Mouse (Mus musculus) hindbrain, embryonic 12.5 days (tissue): ENCODE measurements at regions not wholly inside any gene's neighbourhood (a gene's known extent, or its start where the extent isn't known, plus 50 kb on each side); places are given as distances from the start of the nearest gene placed in this dataset.
"Not testable (repeated sequence)": the region's sequence is repeated elsewhere in the genome, so short reads cannot be mapped to it uniquely, and the experiment has no call there.

Source experiments
- ATAC-seq: fragments of 200-750 bp; cut with Nextera tagmentation; 2 replicates; pipeline ENCODE4 v1.8.0; 2017; ENCODE audit warnings: moderate TSS enrichment; ENCODE audit not compliant: low FRiP score
- H3K27ac ChIP-seq: fragments of 300-500 bp; sonication (generic); 2 replicates; pipeline ENCODE4 v1.5.1; 2016; ENCODE audit warnings: mild to moderate bottlenecking
- H3K27me3 ChIP-seq: fragments of 300-500 bp; sonication (generic); 2 replicates; pipeline ENCODE4 v1.6.1; 2016; ENCODE audit warnings: mild to moderate bottlenecking
- H3K36me3 ChIP-seq: fragments of 300-500 bp; sonication (generic); 2 replicates; pipeline ENCODE4 v1.6.1; 2016; ENCODE audit warnings: mild to moderate bottlenecking
- H3K4me1 ChIP-seq: fragments of 300-500 bp; sonication (generic); 2 replicates; pipeline ENCODE4 v1.6.1; 2016
- H3K4me2 ChIP-seq: fragments of 300-500 bp; sonication (generic); replicated peaks from 2 replicates; pipeline ENCODE4 v1.6.1; 2016; ENCODE audit warnings: mild to moderate bottlenecking
- H3K4me3 ChIP-seq: fragments of 300-500 bp; sonication (generic); 2 replicates; pipeline ENCODE4 v1.5.1; 2016; ENCODE audit warnings: mild to moderate bottlenecking
- H3K9ac ChIP-seq: fragments of 300-500 bp; sonication (generic); 2 replicates; pipeline ENCODE4 v1.6.1; 2016; ENCODE audit warnings: mild to moderate bottlenecking, moderate library complexity
- H3K9me3 ChIP-seq: fragments of 300-500 bp; sonication (generic); replicated peaks from 2 replicates; pipeline ENCODE4 v1.6.1; 2016; ENCODE audit warnings: mild to moderate bottlenecking
- WGBS: fragments of 180-500 bp; shearing (Covaris S2); methylation state at CpG from one replicate; pipeline ENCODE4 v1.1.7; 2016; 5-methylcytosine and 5-hydroxymethylcytosine counted together

GRCm38 (mm10) chr1:51584925-51585424, 106.8 kb upstream of the Nabp1 start:
- H3K36me3 ChIP-seq, result no peaks in the 10 kb centered on the region
- H3K4me3 ChIP-seq, result no peak overlapping the region
- no peaks in the 10 kb centered on the region for H3K27me3 ChIP-seq
- H3K4me2 ChIP-seq, result no peak overlapping the region
- no peaks in the 10 kb centered on the region for H3K9me3 ChIP-seq
- no peak overlapping the region for H3K27ac ChIP-seq
- no peak for ATAC-seq
- WGBS, result 65% methylated on average over 3 of the region's 3 CpGs
- H3K9ac ChIP-seq, result no peak overlapping the region
- peaks cover under 1% of the 10 kb centered on the region; the same call in 1 of the 2 replicates for H3K4me1 ChIP-seq

GRCm38 (mm10) chr1:51583871-51584270, 105.6 kb upstream of the Nabp1 start:
- Histone ChIP-seq H3K4me2 (no peak overlapping the region), H3K27me3 (no peaks in the 10 kb centered on the region), H3K36me3 (no peaks in the 10 kb centered on the region), H3K9ac (no peak overlapping the region), H3K9me3 (no peaks in the 10 kb centered on the region), H3K27ac (no peak overlapping the region), H3K4me1 (peaks cover 3% of the 10 kb centered on the region; the same call in 1 of the 2 replicates), H3K4me3 (no peak overlapping the region)
- no peak for ATAC-seq
- WGBS, result 91% methylated on average over 4 of the region's 4 CpGs

GRCm38 (mm10) chr1:51580074-51580473, 101.8 kb upstream of the Nabp1 start:
- no peaks in the 10 kb centered on the region for H3K27me3 ChIP-seq
- no peak overlapping the region for H3K27ac ChIP-seq
- WGBS, result 23% methylated on average over 7 of the region's 7 CpGs
- H3K4me1 ChIP-seq, result peaks cover 3% of the 10 kb centered on the region; the same call in 1 of the 2 replicates
- no peaks in the 10 kb centered on the region for H3K9me3 ChIP-seq
- no peaks in the 10 kb centered on the region for H3K36me3 ChIP-seq
- H3K4me2 ChIP-seq, result no peak overlapping the region
- H3K9ac ChIP-seq, result no peak overlapping the region
- no peak overlapping the region for H3K4me3 ChIP-seq
- no peak for ATAC-seq

GRCm38 (mm10) chr1:51577701-51578100, 99.5 kb upstream of the Nabp1 start:
- no peak for ATAC-seq
- Histone ChIP-seq H3K4me3 (no peak overlapping the region), H3K27me3 (no peaks in the 10 kb centered on the region), H3K9me3 (no peaks in the 10 kb centered on the region), H3K4me1 (peaks cover 3% of the 10 kb centered on the region; the same call in 1 of the 2 replicates), H3K27ac (no peak overlapping the region), H3K4me2 (no peak overlapping the region), H3K9ac (no peak overlapping the region), H3K36me3 (no peaks in the 10 kb centered on the region)
- 92% methylated on average over 2 of the region's 2 CpGs for WGBS

- ATAC-seq, result no peak
- Histone ChIP-seq H3K4me2 (no peak overlapping the region), H3K4me1 (no peaks in the 10 kb centered on the region), H3K27me3 (no peaks in the 10 kb centered on the region), H3K36me3 (no peaks in the 10 kb centered on the region), H3K9me3 (no peaks in the 10 kb centered on the region), H3K4me3 (no peak overlapping the region), H3K27ac (no peak overlapping the region), H3K9ac (no peak overlapping the region)
- WGBS, result 90% methylated on average over 8 of the region's 8 CpGs
Measured at GRCm38 (mm10) chr1:51572314-51573078, 94.3 kb upstream of the Nabp1 start.

GRCm38 (mm10) chr1:51569625-51570024, 91.4 kb upstream of the Nabp1 start:
- Histone ChIP-seq H3K4me1 (no peaks in the 10 kb centered on the region), H3K36me3 (no peaks in the 10 kb centered on the region), H3K9ac (no peak overlapping the region), H3K27ac (no peak overlapping the region), H3K27me3 (no peaks in the 10 kb centered on the region), H3K9me3 (no peaks in the 10 kb centered on the region), H3K4me2 (no peak overlapping the region), H3K4me3 (no peak overlapping the region)
- ATAC-seq, result no peak
- WGBS, result 94% methylated on average over 4 of the region's 4 CpGs

- WGBS, result 69% methylated on average over 7 of the region's 7 CpGs
- Histone ChIP-seq H3K4me1 (no peaks in the 10 kb centered on the region), H3K9me3 (no peaks in the 10 kb centered on the region), H3K27ac (no peak overlapping the region), H3K4me2 (no peak overlapping the region), H3K27me3 (no peaks in the 10 kb centered on the region), H3K36me3 (no peaks in the 10 kb centered on the region), H3K9ac (no peak overlapping the region), H3K4me3 (no peak overlapping the region)
- no peak for ATAC-seq
Measured at GRCm38 (mm10) chr1:51566170-51566649, 88.0 kb upstream of the Nabp1 start.

GRCm38 (mm10) chr1:51556616-51557015, 78.4 kb upstream of the Nabp1 start:
- H3K27me3 ChIP-seq, H3K4me1 ChIP-seq, H3K9me3 ChIP-seq, ATAC-seq, H3K27ac ChIP-seq, H3K36me3 ChIP-seq, H3K9ac ChIP-seq, H3K4me3 ChIP-seq, H3K4me2 ChIP-seq: not testable (repeated sequence)
- 98% methylated on average over 4 of the region's 4 CpGs for WGBS

- no peak overlapping the region for H3K9ac ChIP-seq
- H3K27me3 ChIP-seq, result no peaks in the 10 kb centered on the region
- WGBS, result 74% methylated on average over 6 of the region's 6 CpGs
- H3K4me3 ChIP-seq, result no peak overlapping the region
- no peaks in the 10 kb centered on the region for H3K4me1 ChIP-seq
- no peak for ATAC-seq
- no peak overlapping the region for H3K27ac ChIP-seq
- no peak overlapping the region for H3K4me2 ChIP-seq
- H3K9me3 ChIP-seq, result no peaks in the 10 kb centered on the region
- H3K36me3 ChIP-seq, result no peaks in the 10 kb centered on the region
Measured at GRCm38 (mm10) chr1:51553738-51554137, 75.5 kb upstream of the Nabp1 start.

GRCm38 (mm10) chr1:51551624-51552023, 73.4 kb upstream of the Nabp1 start:
- H3K27me3 ChIP-seq, result no peaks in the 10 kb centered on the region
- ATAC-seq, result no peak
- H3K9me3 ChIP-seq, result no peaks in the 10 kb centered on the region
- no peak overlapping the region for H3K27ac ChIP-seq
- 65% methylated on average over 5 of the region's 5 CpGs for WGBS
- no peak overlapping the region for H3K4me2 ChIP-seq
- H3K36me3 ChIP-seq, result no peaks in the 10 kb centered on the region
- no peak overlapping the region for H3K9ac ChIP-seq
- H3K4me3 ChIP-seq, result no peak overlapping the region
- H3K4me1 ChIP-seq, result no peaks in the 10 kb centered on the region

- H3K4me2 ChIP-seq, result no peak overlapping the region
- WGBS, result 89% methylated on average over 5 of the region's 5 CpGs
- ATAC-seq, result no peak
Measured at GRCm38 (mm10) chr1:51542801-51543200, 64.6 kb upstream of the Nabp1 start.

GRCm38 (mm10) chr1:51539634-51540033, 61.4 kb upstream of the Nabp1 start:
- Histone ChIP-seq H3K9ac (no peak overlapping the region), H3K27me3 (no peaks in the 10 kb centered on the region), H3K4me1 (no peaks in the 10 kb centered on the region), H3K9me3 (no peaks in the 10 kb centered on the region), H3K36me3 (no peaks in the 10 kb centered on the region), H3K4me3 (no peak overlapping the region), H3K27ac (no peak overlapping the region), H3K4me2 (no peak overlapping the region)
- 87% methylated on average over 4 of the region's 4 CpGs for WGBS
- ATAC-seq, result no peak

More at GRCm38 (mm10) chr1:51542801-51543200, 64.6 kb upstream of the Nabp1 start:
- no peaks in the 10 kb centered on the region for H3K27me3 ChIP-seq
- no peaks in the 10 kb centered on the region for H3K9me3 ChIP-seq
- no peak overlapping the region for H3K9ac ChIP-seq
- no peak overlapping the region for H3K27ac ChIP-seq
- H3K4me3 ChIP-seq, result no peak overlapping the region
- H3K36me3 ChIP-seq, result no peaks in the 10 kb centered on the region
- no peaks in the 10 kb centered on the region for H3K4me1 ChIP-seq

- no peaks in the 10 kb centered on the region for H3K27me3 ChIP-seq
- H3K9me3 ChIP-seq, result no peaks in the 10 kb centered on the region
- no peaks in the 10 kb centered on the region for H3K4me1 ChIP-seq
- no peak overlapping the region for H3K4me2 ChIP-seq
- H3K36me3 ChIP-seq, result no peaks in the 10 kb centered on the region
- no peak overlapping the region for H3K4me3 ChIP-seq
- no peak overlapping the region for H3K9ac ChIP-seq
- 64% methylated on average over 2 of the region's 2 CpGs for WGBS
- H3K27ac ChIP-seq, result no peak overlapping the region
- no peak for ATAC-seq
Measured at GRCm38 (mm10) chr1:51538836-51539235, 60.6 kb upstream of the Nabp1 start.
